Mouse (Mus musculus) spleen, adult 2 months (tissue): ENCODE measurements around the gene Myo1h. TPM values are rescaled to one million over a fixed set of nuclear protein-coding genes. Genes with fewer than 3 reads are reported as not detected.

Experiments used
- DNase-seq, 2 experiments: peaks; one replicate each; pipeline versions ENCODE4 v3.0.0 to v3.0.0-alpha.2; 2012 to 2021; ENCODE audit warnings: low spot score in 2 of 2, low read depth in 1 of 2
- H3K27ac ChIP-seq: fragments of 200-500 bp; 2 replicates; pipeline ENCODE4 v1.5.1; 2012; ENCODE audit warnings: low read length, inconsistent platforms; ENCODE audit not compliant: insufficient read depth
- H3K27me3 ChIP-seq: fragments of 200-500 bp; 2 replicates; pipeline ENCODE4 v1.6.1; 2012; ENCODE audit warnings: mild to moderate bottlenecking, moderate library complexity, low read length, inconsistent platforms; ENCODE audit not compliant: control insufficient read depth, insufficient read depth
- H3K36me3 ChIP-seq: fragments of 200-500 bp; 2 replicates; pipeline ENCODE4 v1.6.1; 2012; ENCODE audit warnings: mild to moderate bottlenecking, low read length, inconsistent platforms; ENCODE audit not compliant: control insufficient read depth, insufficient read depth
- H3K4me1 ChIP-seq: fragments of 200-500 bp; 2 replicates; pipeline ENCODE4 v1.6.1; 2011; ENCODE audit warnings: inconsistent platforms; ENCODE audit not compliant: control insufficient read depth, insufficient read depth, insufficient read length
- H3K4me3 ChIP-seq: fragments of 200-500 bp; 2 replicates; pipeline ENCODE4 v1.5.1; 2011; ENCODE audit warnings: mild to moderate bottlenecking, inconsistent platforms; ENCODE audit not compliant: insufficient read depth, insufficient read length; ENCODE audit errors: extremely low read depth
- CTCF ChIP-seq: fragments of 200-500 bp; IDR thresholded peaks from 2 replicates; pipeline ENCODE4 v1.5.1; 2011; ENCODE audit warnings: mild to moderate bottlenecking, inconsistent platforms; ENCODE audit not compliant: insufficient read depth, insufficient read length, insufficient replicate concordance; ENCODE audit errors: extremely low read depth
- POLR2A ChIP-seq: fragments of 200-500 bp; IDR thresholded peaks from 2 replicates; pipeline ENCODE4 v1.6.1; 2011; ENCODE audit warnings: low read depth, low read length, inconsistent platforms
- WGBS: fragments of 180-500 bp; shearing (Covaris S2); methylation state at CpG from one replicate; pipeline ENCODE4 v1.1.7; 2018; 5-methylcytosine and 5-hydroxymethylcytosine counted together
- polyA plus RNA-seq: library from polyadenylated mRNA; depleted of rRNA; stranded (reverse); fragments of >200 nt; gene quantifications from 2 replicates; pipeline ENCODE4 v1.2.3, GENCODE M21; 2012

The Myo1h gene
- polyA plus RNA-seq, 1 experiment: 1.7 TPM

DNA sequence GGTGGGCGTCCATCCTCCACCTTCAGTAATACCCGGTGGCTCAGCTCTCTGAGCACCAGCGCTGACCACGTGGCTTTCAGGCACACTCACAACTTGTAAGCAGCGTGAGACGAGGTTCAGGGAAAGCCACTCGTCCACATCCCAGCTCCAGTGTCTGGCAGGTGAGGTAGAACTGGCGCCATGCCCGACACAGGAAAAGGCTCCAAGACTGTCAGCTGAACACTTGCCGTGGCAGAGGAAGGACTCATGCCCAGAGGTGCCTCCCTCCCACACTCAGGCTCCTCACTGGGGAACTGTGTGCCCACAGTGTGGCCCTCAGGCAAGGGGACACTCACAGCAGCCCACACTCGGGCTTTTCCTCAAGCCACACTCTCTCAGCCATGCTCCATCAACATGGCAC is 84.2 kb downstream of the Myo1h start:
- peaks cover 29% of the 10 kb centered on the region; the same call in 1 of the 2 replicates for H3K4me1 ChIP-seq
- no peaks in the 10 kb centered on the region for H3K27me3 ChIP-seq
- no peak overlapping the region for H3K27ac ChIP-seq
- H3K4me3 ChIP-seq: no peak overlapping the region
- no peak for TF ChIP-seq POLR2A
- TF ChIP-seq CTCF: no peak
- no peak for DNase-seq
- 78% methylated on average over 11 of the region's 11 CpGs for WGBS
- peaks cover 34% of the 10 kb centered on the region for H3K36me3 ChIP-seq

DNA sequence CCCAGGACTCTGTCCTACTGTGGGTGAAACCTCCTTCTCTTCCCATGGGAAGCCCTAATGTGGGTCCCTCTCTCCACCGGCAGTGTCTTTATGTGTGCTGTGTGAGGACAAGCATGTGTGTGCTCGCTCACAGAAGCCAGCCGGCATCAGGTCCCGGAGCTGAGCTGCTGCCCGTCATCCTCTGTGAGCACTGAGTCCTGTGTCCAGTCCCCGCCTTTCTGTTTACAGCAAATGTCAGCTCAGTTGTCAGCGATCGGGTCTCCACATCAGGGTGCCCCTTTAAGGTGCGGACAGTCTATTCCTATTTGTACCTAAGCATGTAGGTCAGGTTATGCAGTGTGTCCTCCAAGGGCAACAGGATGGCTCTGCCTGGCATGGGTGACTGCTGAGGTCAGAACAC is 84.6 kb downstream of the Myo1h start:
- Histone ChIP-seq H3K36me3 (peaks cover 33% of the 10 kb centered on the region), H3K4me1 (peaks cover 29% of the 10 kb centered on the region; the same call in 1 of the 2 replicates), H3K27me3 (no peaks in the 10 kb centered on the region), H3K4me3 (no peak overlapping the region), H3K27ac (no peak overlapping the region)
- no peak for DNase-seq
- 91% methylated on average over 9 of the region's 9 CpGs for WGBS
- TF ChIP-seq CTCF (no peak), POLR2A (no peak)

DNA sequence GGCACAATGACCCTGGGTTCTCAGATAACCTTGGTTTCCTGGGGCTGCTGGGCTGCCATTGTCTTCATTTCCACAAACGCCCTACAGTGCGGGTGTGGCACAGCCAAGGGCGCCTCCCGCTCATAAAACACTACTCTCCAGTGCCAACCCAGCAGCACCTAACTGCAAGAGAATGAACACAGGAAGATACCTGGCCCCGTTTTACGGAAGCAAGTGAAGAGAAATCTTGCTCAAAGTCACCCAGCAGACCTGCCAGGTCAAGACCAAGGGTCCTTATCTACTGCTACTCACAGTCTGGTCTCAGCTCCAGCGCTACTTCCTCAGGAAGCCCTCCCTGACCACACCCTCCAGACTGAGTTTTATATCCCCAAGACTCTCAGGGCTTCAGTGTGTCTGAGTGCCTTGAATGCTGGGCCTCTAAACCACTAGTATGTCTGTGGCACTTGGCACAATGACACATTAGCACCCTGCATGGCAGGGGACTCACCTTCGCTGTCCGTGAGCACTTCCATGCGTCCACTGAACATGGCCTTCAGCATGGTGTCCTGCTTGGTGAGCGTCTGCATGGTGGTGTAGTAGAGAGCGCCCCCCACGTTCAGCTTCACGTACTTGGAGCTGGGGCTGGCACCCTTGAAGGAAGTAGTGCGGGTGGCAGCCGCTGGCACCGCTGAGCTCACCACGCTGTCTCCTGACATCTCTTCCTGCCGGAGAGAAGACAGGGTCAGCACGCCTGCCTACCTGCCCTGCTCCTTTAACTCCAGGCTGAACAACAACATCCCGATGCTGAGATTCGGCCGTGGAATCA is 85.6 kb downstream of the Myo1h start:
- H3K27ac ChIP-seq: peak overlapping the region; percentile 46
- peak in 1 of 2 experiments; percentile 24 for DNase-seq
- H3K4me1 ChIP-seq: peaks cover 29% of the 10 kb centered on the region; the same call in 1 of the 2 replicates
- no peak overlapping the region for H3K4me3 ChIP-seq
- 33% methylated on average over 23 of the region's 23 CpGs for WGBS
- peaks cover 26% of the 10 kb centered on the region for H3K36me3 ChIP-seq
- TF ChIP-seq CTCF (no peak), POLR2A (no peak)
- H3K27me3 ChIP-seq: no peaks in the 10 kb centered on the region

DNA sequence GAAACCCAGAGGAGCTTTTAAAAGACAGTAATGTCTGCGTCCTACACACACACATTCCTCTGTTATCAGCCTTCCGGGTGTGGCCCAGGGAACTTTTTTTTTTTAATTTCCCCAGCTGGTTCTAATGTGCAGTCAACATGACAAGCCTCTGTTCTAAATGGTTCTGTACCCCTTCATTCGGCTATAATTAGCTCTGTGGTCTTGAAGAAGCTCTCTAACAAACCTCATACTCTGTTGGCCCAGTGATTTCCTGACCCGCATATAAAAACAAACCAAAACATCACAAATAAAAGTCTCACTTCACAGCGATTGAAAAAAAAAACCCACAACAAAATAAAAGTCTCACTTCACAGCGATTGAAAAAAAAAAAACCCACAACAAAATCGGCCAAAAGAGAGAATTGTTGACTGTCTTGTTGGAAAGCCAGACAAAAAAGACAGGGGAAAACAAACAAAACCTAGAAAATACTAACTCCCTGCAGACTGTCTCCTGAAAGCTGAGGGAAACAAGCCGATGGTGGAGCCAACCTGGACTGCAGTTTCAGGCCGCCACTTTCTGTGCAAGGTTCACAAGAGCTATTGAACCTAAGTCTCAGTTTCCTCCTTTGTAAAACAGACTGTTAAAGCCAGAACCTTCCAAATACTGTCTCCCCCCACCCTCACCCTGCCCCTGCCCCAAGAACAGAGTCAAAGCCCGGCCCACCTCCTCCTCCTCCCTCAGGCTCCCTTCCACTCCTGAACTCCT is 89.4 kb downstream of the Myo1h start:
- peak overlapping the region; percentile 70 for H3K27ac ChIP-seq
- H3K4me1 ChIP-seq: peaks cover 32% of the 10 kb centered on the region; the same call in 1 of the 2 replicates
- H3K27me3 ChIP-seq: no peaks in the 10 kb centered on the region
- peak in 1 of 2 experiments; percentile 60 for DNase-seq
- 10% methylated on average over 10 of the region's 10 CpGs for WGBS
- H3K36me3 ChIP-seq: peaks cover 8% of the 10 kb centered on the region
- TF ChIP-seq CTCF (no peak), POLR2A (no peak)
- H3K4me3 ChIP-seq: peak overlapping the region; percentile 35; the same call in 1 of the 2 replicates

DNA sequence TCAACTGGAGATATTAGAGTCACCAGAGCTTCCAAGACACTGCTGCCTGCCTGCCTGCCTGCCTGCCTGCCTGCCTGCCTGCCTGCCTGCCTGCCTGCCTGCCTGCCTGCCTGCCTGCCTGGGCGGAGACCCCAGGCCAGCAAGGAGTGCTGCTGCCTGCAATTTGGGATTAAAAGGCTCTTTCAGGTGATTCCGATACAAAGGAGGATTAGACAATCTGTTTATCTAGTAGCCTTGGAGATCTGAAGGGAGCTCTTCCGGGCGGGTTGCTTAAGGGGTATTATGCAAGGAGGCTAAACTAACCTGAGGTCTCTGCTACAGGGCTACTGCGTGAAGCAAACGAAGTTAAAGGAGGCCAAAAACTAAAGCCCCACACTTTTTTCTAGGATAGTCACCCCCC is 90.0 kb downstream of the Myo1h start:
- Histone ChIP-seq H3K27ac (peak overlapping the region; percentile 70), H3K4me3 (peak overlapping the region; percentile 89), H3K27me3 (no peaks in the 10 kb centered on the region), H3K4me1 (peaks cover 32% of the 10 kb centered on the region; the same call in 1 of the 2 replicates), H3K36me3 (peaks cover 6% of the 10 kb centered on the region)
- TF ChIP-seq POLR2A (no peak), CTCF (no peak)
- 54% methylated on average over 6 of the region's 6 CpGs for WGBS
- no peak for DNase-seq

DNA sequence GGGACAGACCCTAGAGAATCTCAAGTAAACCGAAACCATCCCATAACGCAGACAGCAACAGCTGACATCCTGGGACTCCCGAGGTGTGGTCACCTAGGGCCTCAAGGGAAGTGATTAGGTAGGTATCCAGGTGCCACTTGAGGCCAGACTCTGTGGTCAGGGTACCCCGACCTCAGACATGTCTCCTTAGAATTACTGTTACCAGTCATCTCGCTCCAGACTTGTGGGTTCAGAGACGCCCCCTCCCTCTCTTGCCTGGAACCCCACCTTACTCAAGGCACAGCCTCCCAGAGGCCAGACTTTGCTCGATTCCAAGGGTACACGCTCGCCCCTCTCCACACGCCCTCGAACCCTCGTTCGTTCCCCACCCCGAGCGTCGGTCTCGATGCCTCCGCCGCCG is 90.8 kb downstream of the Myo1h start:
- Histone ChIP-seq H3K4me1 (peaks cover 25% of the 10 kb centered on the region; the same call in 1 of the 2 replicates), H3K27me3 (no peaks in the 10 kb centered on the region), H3K27ac (peak overlapping the region; percentile 90), H3K36me3 (0 out of 2 replicates have a peak, but pooled peaks cover 1% of the 10 kb centered on the region), H3K4me3 (peak overlapping the region; percentile 89)
- TF ChIP-seq POLR2A: no peak
- no peak for TF ChIP-seq CTCF
- DNase-seq: peak in 1 of 2 experiments; percentile 11
- WGBS: 1% methylated on average over 20 of the region's 20 CpGs
